Mouse (Mus musculus) heart, adult 2 months (tissue): ENCODE measurements at regions not wholly inside any gene's neighbourhood (a gene's known extent, or its start where the extent isn't known, plus 50 kb on each side); places are given as distances from the start of the nearest gene placed in this dataset.

Experiments
- DNase-seq, 2 experiments: peaks; one replicate each; pipeline ENCODE4 v3.0.0; 2021
- H3K27ac ChIP-seq: fragments of 200-600 bp; 2 replicates; pipeline ENCODE4 v1.8.1; 2022
- H3K27me3 ChIP-seq: fragments of 200-500 bp; 2 replicates; pipeline ENCODE4 v1.6.1; 2012; ENCODE audit warnings: mild to moderate bottlenecking, low read length, inconsistent platforms, mixed read lengths; ENCODE audit not compliant: control insufficient read depth, insufficient read depth
- H3K36me3 ChIP-seq: fragments of 200-500 bp; 2 replicates; pipeline ENCODE4 v1.6.1; 2012; ENCODE audit warnings: low read length, inconsistent platforms; ENCODE audit not compliant: control insufficient read depth, insufficient read depth
- H3K4me1 ChIP-seq: fragments of 200-500 bp; 2 replicates; pipeline ENCODE4 v1.6.1; 2011; ENCODE audit warnings: low read length; ENCODE audit not compliant: control insufficient read depth, insufficient read depth
- H3K4me3 ChIP-seq: fragments of 200-600 bp; 2 replicates; pipeline ENCODE4 v1.8.1; 2022
- H3K79me2 ChIP-seq: fragments of 200-500 bp; replicated peaks from 2 replicates; pipeline ENCODE4 v1.6.1; 2012; ENCODE audit warnings: mild to moderate bottlenecking, inconsistent platforms, low read length, moderate library complexity, mixed read lengths; ENCODE audit not compliant: control insufficient read depth, insufficient read depth
- H3K9ac ChIP-seq: fragments of 200-500 bp; 2 replicates; pipeline ENCODE4 v1.6.1; 2012; ENCODE audit warnings: low read depth, mild to moderate bottlenecking, control low read depth, inconsistent platforms, low read length, mixed read lengths
- CTCF ChIP-seq: fragments of 200-600 bp; IDR thresholded peaks from 2 replicates; pipeline ENCODE4 v1.8.1; 2022; ENCODE audit warnings: antibody characterized with exemption, mild to moderate bottlenecking, moderate library complexity
- EP300 ChIP-seq: fragments of 200-500 bp; IDR thresholded peaks from 2 replicates; pipeline ENCODE4 v1.6.1; 2011; ENCODE audit warnings: low read depth, low read length, control low read depth; ENCODE audit not compliant: insufficient read depth
- POLR2A ChIP-seq: fragments of 200-500 bp; IDR thresholded peaks from 2 replicates; pipeline ENCODE4 v1.6.1; 2011; ENCODE audit warnings: mild to moderate bottlenecking, low read depth, low read length, control low read depth; ENCODE audit not compliant: insufficient read depth
- WGBS: fragments of 180-500 bp; shearing (Covaris S2); methylation state at CpG from one replicate; pipeline ENCODE4 v1.1.7; 2018; 5-methylcytosine and 5-hydroxymethylcytosine counted together
- intact Hi-C: fragments of 180-260 bp; cut with DNase I; formaldehyde crosslinking; loops from one replicate; pipeline ENCODE4 v1.15.1; 2025

DNA sequence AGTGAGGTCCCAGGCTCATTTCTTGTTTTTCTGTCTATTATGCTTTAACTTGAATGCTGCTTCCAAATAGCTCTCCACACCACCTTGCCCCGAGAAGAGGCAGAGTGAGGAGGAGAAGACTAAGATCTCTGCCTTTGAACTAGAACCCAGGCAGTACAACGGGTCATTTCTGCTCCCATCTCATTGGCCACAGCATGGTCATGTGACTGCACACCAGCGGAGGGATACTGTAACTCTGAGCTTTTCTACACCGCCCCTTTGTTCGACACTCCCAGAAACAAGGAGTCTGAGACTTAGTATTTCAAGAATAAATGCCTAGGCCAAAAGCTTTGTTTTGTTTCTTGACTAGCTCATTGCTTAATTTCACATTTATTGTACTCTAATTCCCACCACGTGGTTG lies 230.5 kb upstream of the Habp2 start:
- Histone ChIP-seq H3K36me3 (no peaks in the 10 kb centered on the region), H3K79me2 (no peaks in the 10 kb centered on the region), H3K4me1 (no peaks in the 10 kb centered on the region), H3K27ac (no peak overlapping the region), H3K4me3 (no peak overlapping the region), H3K27me3 (no peaks in the 10 kb centered on the region), H3K9ac (no peak overlapping the region)
- DNase-seq = no peak
- intact Hi-C loops = no loop called here
- TF ChIP-seq CTCF = no peak
- no peak for TF ChIP-seq POLR2A
- TF ChIP-seq EP300 = no peak
- WGBS = 78% methylated on average over 6 of the region's 6 CpGs

DNA sequence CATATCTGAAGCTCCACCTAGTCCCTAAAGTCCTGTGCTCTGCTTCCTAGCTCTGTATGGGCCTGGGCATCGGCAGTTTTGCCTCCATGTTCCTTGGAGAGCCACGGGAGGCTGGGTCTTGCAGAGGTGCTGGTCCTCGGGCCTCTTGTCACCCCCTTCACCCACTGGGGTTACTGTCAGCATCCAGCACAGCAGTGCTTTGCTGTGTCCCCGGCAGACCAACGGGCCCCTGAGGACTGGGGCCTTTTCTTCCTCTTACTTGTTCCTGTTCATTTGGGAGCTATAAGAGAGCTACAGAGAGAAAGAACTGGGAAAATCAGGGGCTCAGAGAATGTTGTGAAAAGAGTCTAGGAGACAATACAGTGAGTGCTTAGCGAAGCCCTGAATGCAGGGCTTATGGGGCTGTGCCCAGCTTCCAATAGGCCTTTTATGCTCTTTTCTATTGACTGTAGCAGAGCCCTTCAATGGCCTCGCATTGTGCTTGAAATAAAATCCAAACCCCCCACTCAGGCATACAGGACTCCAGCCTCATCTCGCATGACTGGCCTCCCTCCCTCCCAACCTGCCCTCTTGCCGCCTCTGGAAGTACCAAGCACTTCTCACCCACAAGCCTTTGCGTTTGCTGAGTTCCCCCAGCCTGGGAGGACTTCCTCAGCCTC lies 224.9 kb upstream of the Habp2 start:
- H3K4me3 ChIP-seq = no peak overlapping the region
- no peak overlapping the region for H3K9ac ChIP-seq
- H3K4me1 ChIP-seq = no peaks in the 10 kb centered on the region
- TF ChIP-seq POLR2A (no peak), EP300 (no peak)
- no peaks in the 10 kb centered on the region for H3K27me3 ChIP-seq
- no peaks in the 10 kb centered on the region for H3K36me3 ChIP-seq
- no peak for DNase-seq
- H3K79me2 ChIP-seq = no peaks in the 10 kb centered on the region
- WGBS = 77% methylated on average over 10 of the region's 10 CpGs
- no peak overlapping the region for H3K27ac ChIP-seq
- intact Hi-C loops = no loop called here

DNA sequence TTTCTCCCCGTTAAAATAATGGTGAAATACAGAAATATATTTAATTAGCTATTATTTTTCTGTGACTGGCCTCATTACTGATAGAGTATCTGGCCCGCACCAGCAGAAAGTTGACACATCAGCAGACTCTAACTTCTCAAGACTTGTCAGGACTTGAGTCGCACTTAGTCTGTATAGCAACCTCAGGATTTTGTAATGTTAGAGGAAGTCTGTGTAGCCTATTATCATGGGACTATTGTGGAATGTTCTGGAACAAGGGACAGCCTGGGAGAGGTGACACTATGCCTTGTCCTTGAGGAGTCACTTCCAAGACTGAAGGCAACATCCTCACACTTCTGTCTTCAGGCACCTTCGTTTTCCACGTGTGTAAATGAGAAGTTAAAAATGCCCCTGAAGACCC lies 223.8 kb upstream of the Habp2 start:
- no peak for TF ChIP-seq EP300
- no peak for TF ChIP-seq POLR2A
- no peaks in the 10 kb centered on the region for H3K36me3 ChIP-seq
- no peaks in the 10 kb centered on the region for H3K4me1 ChIP-seq
- no peak for DNase-seq
- no peaks in the 10 kb centered on the region for H3K79me2 ChIP-seq
- no peaks in the 10 kb centered on the region for H3K27me3 ChIP-seq
- H3K4me3 ChIP-seq = no peak overlapping the region
- no peak overlapping the region for H3K9ac ChIP-seq
- WGBS = 57% methylated on average over 5 of the region's 5 CpGs
- no peak overlapping the region for H3K27ac ChIP-seq
- intact Hi-C loops = no loop called here

DNA sequence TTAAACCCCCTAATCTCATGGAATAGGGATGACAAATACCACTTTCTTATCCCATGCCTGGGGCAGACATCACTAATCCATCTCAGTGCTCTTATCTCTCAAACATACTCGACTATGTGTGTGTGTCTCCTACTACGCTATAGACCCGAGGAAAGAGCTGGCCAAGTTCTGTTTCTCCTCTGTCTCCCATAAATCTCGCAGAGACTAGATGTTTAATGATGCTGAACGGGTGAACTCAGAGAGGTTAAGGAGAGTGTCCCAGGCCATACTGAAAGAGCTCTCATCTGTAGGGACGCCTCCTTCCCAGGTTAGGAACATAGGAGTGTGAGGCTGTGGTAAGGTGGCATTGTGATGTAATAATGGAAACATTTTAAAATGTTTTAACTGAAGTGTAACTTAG lies 221.2 kb upstream of the Habp2 start:
- no peak for TF ChIP-seq CTCF
- no peak for TF ChIP-seq POLR2A
- TF ChIP-seq EP300 = no peak
- no peak overlapping the region for H3K9ac ChIP-seq
- no peaks in the 10 kb centered on the region for H3K4me1 ChIP-seq
- no peaks in the 10 kb centered on the region for H3K36me3 ChIP-seq
- no peaks in the 10 kb centered on the region for H3K27me3 ChIP-seq
- DNase-seq = no peak
- H3K4me3 ChIP-seq = no peak overlapping the region
- WGBS = 60% methylated on average over 6 of the region's 6 CpGs
- no peaks in the 10 kb centered on the region for H3K79me2 ChIP-seq
- intact Hi-C loops = no loop called here
- H3K27ac ChIP-seq = no peak overlapping the region

DNA sequence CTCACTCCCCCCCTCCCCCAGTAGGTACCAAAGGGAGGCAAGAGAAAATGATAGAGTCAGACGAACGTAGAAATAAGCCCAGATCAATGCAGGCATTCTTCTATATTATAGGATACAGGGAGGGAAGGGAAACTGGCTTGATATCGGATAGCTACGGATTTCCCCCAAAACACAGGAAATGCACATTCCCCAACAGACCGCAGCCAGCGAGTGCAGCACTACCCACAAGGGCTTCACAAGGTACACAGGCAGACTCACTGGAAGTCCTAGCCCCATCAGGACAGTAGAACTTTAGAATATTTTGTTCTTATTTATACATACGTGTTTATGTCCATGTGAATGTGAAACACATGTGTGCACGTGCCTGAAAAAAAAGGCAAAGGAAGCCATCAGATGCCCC lies 218.8 kb upstream of the Habp2 start:
- H3K27ac ChIP-seq = no peak overlapping the region
- no peak overlapping the region for H3K9ac ChIP-seq
- no peaks in the 10 kb centered on the region for H3K36me3 ChIP-seq
- WGBS = 45% methylated on average over 8 of the region's 8 CpGs
- H3K4me1 ChIP-seq = no peaks in the 10 kb centered on the region
- no peak overlapping the region for H3K4me3 ChIP-seq
- H3K27me3 ChIP-seq = no peaks in the 10 kb centered on the region
- H3K79me2 ChIP-seq = no peaks in the 10 kb centered on the region
- TF ChIP-seq POLR2A (no peak), CTCF (no peak), EP300 (no peak)
- no peak for DNase-seq
- intact Hi-C loops = no loop called here

DNA sequence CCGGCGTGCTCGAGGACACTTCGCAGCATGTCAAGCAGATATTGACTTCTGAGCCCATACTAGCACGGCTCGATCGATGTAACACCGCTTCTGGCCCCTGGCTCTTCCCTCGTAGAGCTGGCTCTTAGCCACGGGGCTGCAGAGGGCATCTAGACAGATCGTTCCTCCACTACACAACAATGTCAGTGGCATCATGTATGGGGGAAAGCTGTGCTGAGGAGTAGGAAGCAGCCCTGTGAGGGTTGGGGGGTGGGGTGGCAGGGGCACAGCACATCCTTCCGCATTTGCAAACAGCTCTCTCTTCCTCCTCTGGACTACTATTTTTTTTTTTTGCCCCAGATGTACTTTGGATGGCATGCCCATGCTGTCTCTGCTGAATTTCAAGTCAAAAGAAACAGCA lies 218.1 kb upstream of the Habp2 start:
- no peaks in the 10 kb centered on the region for H3K79me2 ChIP-seq
- TF ChIP-seq CTCF = no peak
- TF ChIP-seq EP300 = no peak
- no peak for TF ChIP-seq POLR2A
- peak in 1 of 2 experiments; percentile 7 for DNase-seq
- intact Hi-C loops = no loop called here
- no peak overlapping the region for H3K27ac ChIP-seq
- no peaks in the 10 kb centered on the region for H3K4me1 ChIP-seq
- H3K36me3 ChIP-seq = no peaks in the 10 kb centered on the region
- H3K9ac ChIP-seq = no peak overlapping the region
- H3K27me3 ChIP-seq = no peaks in the 10 kb centered on the region
- 46% methylated on average over 12 of the region's 12 CpGs for WGBS
- no peak overlapping the region for H3K4me3 ChIP-seq
